Mouse (Mus musculus): Measurements from ENCODE around the gene Serf2. TPM values are rescaled to one million over a fixed set of nuclear protein-coding genes. Genes with fewer than 3 reads are reported as not detected.
"Not testable (repeated sequence)": the region's sequence is repeated elsewhere in the genome, so short reads cannot be mapped to it uniquely, and the experiment has no call there.

The Serf2 gene
- polyA plus RNA-seq, 1 experiment from 2014 or later: 262 TPM

DNA sequence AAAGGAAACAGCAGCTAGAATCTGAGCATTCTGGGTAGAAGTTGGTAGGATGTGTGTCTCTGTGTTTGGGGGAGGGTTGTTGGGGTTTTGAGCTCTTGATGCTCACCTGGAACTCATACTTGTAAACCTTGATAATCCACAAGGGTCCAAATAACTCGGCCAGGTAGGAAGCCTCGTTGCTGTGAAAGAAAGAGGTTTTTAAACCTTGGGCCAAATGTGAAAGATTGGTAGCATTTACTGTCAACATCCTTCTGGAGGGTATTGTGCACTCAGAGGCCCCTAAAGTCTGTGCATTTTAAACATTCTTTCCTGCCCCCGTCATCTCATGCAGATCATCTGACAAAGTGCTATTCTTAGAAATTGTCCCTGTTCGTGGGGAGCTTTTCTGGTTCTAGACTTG is 4.0 kb downstream of the Serf2 start, which contains the start of gene Hypk:
TSS of gene Hypk (plus strand) at position 301 of the 400 bp plus-strand sequence.
- H3K4me1 ChIP-seq (ENCODE audit: control insufficient read depth, insufficient read depth, low read depth, low read length): peaks cover 20% of the 10 kb centered on the region
- no peak within 1 kb of the TSS for H3K27ac ChIP-seq (ENCODE audit: low read depth, low read length)
- H3K9me3 ChIP-seq (ENCODE audit: control insufficient read depth, low read length): no peaks in the 10 kb centered on the region
- no peak within 1 kb of the TSS for H3K4me2 ChIP-seq (ENCODE audit: low read length)
- no peak within 1 kb of the TSS for H3K9ac ChIP-seq (ENCODE audit: low read depth, low read length)
- H3K36me3 ChIP-seq (ENCODE audit: control insufficient read depth, insufficient read depth, low read length): peaks cover 12% of the 10 kb centered on the region; the same call in 1 of the 2 replicates
- H3K4me3 ChIP-seq (ENCODE audit: low read length): no peak within 1 kb of the TSS
- H3K27me3 ChIP-seq (replicated peaks; ENCODE audit: control insufficient read depth, insufficient read depth, low read length): no peaks in the 10 kb centered on the region
- 86% methylated on average over 4 of the region's 4 CpGs for WGBS
- ATAC-seq: no peak

DNA sequence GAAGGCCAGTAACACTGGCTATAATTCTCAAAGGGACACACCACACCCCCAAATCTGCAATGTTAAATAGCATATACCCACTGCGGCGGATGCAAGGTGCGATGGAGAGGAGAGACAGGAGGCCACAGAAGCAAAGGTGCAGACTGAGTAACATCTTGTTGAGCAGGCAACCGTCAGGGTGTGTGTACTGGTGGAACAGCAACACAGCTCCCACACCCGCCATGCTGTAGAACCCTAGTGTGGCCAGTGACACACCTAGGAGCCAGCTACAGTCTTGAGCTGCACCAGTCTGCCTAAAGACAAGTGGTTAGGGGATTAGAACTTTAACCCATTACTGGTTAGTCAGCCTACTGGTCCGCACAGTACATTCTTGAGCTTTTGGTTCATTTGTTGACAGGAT is 4.9 kb downstream of the Serf2 start:
- H3K27ac ChIP-seq (ENCODE audit: low read depth, low read length): no peak overlapping the region
- H3K4me1 ChIP-seq (ENCODE audit: control insufficient read depth, insufficient read depth, low read depth, low read length): peaks cover 20% of the 10 kb centered on the region
- no peak overlapping the region for H3K4me2 ChIP-seq (ENCODE audit: low read length)
- 89% methylated on average over 6 of the region's 6 CpGs for WGBS
- no peaks in the 10 kb centered on the region for H3K27me3 ChIP-seq (replicated peaks; ENCODE audit: control insufficient read depth, insufficient read depth, low read length)
- H3K9me3 ChIP-seq (ENCODE audit: control insufficient read depth, low read length): no peaks in the 10 kb centered on the region
- peaks cover 14% of the 10 kb centered on the region for H3K36me3 ChIP-seq (ENCODE audit: control insufficient read depth, insufficient read depth, low read length)
- H3K4me3 ChIP-seq (ENCODE audit: low read length): no peak overlapping the region
- no peak overlapping the region for H3K9ac ChIP-seq (ENCODE audit: low read depth, low read length)
- ATAC-seq: no peak

- Histone ChIP-seq H3K9me3 (ENCODE audit: control insufficient read depth, low read length) (no peaks in the 10 kb centered on the region), H3K36me3 (ENCODE audit: control insufficient read depth, insufficient read depth, low read length) (peaks cover 16% of the 10 kb centered on the region), H3K4me1 (ENCODE audit: control insufficient read depth, insufficient read depth, low read depth, low read length) (peaks cover 15% of the 10 kb centered on the region), H3K27ac (ENCODE audit: low read depth, low read length) (no peak overlapping the region), H3K4me3 (ENCODE audit: low read length) (no peak overlapping the region), H3K27me3 (replicated peaks; ENCODE audit: control insufficient read depth, insufficient read depth, low read length) (no peaks in the 10 kb centered on the region), H3K4me2 (ENCODE audit: low read length) (no peak overlapping the region), H3K9ac (ENCODE audit: low read depth, low read length) (no peak overlapping the region)
- 81% methylated on average over 5 of the region's 5 CpGs for WGBS
- ATAC-seq: no peak
Observed at GRCm38 (mm10) chr2:121455534-121455933, 6.5 kb downstream of the Serf2 start.

DNA sequence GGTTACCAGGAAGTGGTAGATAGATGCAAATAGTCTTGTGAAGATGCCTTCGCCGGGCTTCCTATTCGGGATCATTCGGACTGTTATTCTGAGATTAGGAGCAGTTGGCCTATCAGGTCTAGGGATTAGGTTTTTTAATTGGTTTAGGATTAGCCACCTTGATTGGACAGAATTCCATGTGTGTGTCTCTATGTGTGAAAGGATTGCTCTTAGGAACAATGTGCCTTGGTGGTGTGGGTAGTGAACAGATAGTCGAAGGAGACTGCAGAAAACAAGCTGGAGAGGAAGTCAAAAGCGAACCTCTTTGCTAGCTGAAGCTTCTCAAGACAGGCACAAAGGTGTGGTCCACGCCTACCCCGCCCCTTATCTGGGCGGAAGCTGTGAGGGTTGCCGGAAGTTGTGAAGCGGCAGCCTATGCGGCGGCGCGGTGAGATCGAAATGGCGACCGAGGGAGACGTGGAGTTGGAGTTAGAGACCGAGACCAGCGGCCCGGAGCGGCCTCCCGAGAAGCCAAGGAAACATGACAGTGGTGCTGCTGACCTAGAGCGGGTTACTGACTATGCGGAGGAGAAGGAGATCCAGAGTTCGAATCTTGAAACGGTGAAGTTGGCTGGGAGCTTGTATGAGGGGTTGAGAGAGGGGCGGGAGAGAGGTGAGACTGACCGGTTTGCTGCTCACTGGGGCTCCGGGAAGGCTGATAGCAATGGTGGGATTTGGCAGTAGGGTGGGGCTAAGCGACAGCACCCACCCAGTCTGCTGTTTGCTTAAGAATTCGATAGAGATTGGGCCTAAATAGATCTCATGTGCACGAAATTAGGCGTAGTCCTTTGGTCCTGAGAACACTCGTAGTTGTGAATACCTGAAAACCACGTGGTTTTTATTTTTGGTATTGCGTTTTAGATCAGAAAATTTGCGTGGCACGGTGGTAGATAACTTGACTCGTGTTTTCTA is 8.0 kb downstream of the Serf2 start, which contains the start of gene Serinc4:
TSS of gene Serinc4 (minus strand) at position 90 of the 951 bp plus-strand sequence.
- Histone ChIP-seq H3K4me3 (ENCODE audit: low read length) (peak within 1 kb of the TSS; percentile 80), H3K4me2 (ENCODE audit: low read length) (peak within 1 kb of the TSS; percentile 80), H3K27ac (ENCODE audit: low read depth, low read length) (peak within 1 kb of the TSS; percentile 78), H3K36me3 (ENCODE audit: control insufficient read depth, insufficient read depth, low read length) (peaks cover 18% of the 10 kb centered on the region), H3K9me3 (ENCODE audit: control insufficient read depth, low read length) (no peaks in the 10 kb centered on the region), H3K9ac (ENCODE audit: low read depth, low read length) (peak within 1 kb of the TSS; percentile 81), H3K27me3 (replicated peaks; ENCODE audit: control insufficient read depth, insufficient read depth, low read length) (no peaks in the 10 kb centered on the region), H3K4me1 (ENCODE audit: control insufficient read depth, insufficient read depth, low read depth, low read length) (peaks cover 11% of the 10 kb centered on the region)
- WGBS: 5% methylated on average over 41 of the region's 41 CpGs
- ATAC-seq: peak; percentile 94

DNA sequence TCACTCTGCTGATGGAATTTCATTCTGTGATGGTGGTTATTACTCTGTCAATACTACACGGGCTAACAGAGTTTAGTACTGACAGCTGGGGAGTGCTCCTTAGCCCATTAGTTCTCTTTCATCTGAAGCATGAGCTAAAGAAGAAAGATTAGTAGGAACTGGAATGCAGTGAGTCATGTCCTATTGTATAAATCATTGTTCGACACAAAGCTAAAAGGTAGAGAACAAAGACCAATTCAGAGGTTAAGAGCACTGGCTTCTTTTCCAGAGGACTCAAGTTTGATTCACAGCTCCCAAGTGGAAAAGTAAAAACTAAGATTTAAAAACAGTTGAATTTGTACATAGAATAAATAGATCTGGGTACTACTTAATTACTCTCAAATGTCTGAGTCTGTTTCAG is 11.1 kb downstream of the Serf2 start:
- no peak overlapping the region for H3K4me2 ChIP-seq (ENCODE audit: low read length)
- no peak for ATAC-seq
- H3K9ac ChIP-seq (ENCODE audit: low read depth, low read length): no peak overlapping the region
- H3K36me3 ChIP-seq (ENCODE audit: control insufficient read depth, insufficient read depth, low read length): peaks cover 6% of the 10 kb centered on the region; the same call in 1 of the 2 replicates
- H3K9me3 ChIP-seq (ENCODE audit: control insufficient read depth, low read length): no peaks in the 10 kb centered on the region
- 63% methylated on average over 2 of the region's 2 CpGs for WGBS
- no peaks in the 10 kb centered on the region for H3K27me3 ChIP-seq (replicated peaks; ENCODE audit: control insufficient read depth, insufficient read depth, low read length)
- no peak overlapping the region for H3K4me3 ChIP-seq (ENCODE audit: low read length)
- peaks cover 11% of the 10 kb centered on the region for H3K4me1 ChIP-seq (ENCODE audit: control insufficient read depth, insufficient read depth, low read depth, low read length)
- no peak overlapping the region for H3K27ac ChIP-seq (ENCODE audit: low read depth, low read length)

GRCm38 (mm10) chr2:121468982-121469381 is 20.0 kb downstream of the Serf2 start:
- not testable (repeated sequence) for H3K36me3 ChIP-seq (ENCODE audit: control insufficient read depth, insufficient read depth, low read length); H3K4me2 ChIP-seq (ENCODE audit: low read length); H3K27ac ChIP-seq (ENCODE audit: low read depth, low read length); H3K9me3 ChIP-seq (ENCODE audit: control insufficient read depth, low read length); H3K9ac ChIP-seq (ENCODE audit: low read depth, low read length); ATAC-seq; H3K27me3 ChIP-seq (replicated peaks; ENCODE audit: control insufficient read depth, insufficient read depth, low read length); H3K4me1 ChIP-seq (ENCODE audit: control insufficient read depth, insufficient read depth, low read depth, low read length); H3K4me3 ChIP-seq (ENCODE audit: low read length)
- 100% methylated on average over 1 of the region's 6 CpGs for WGBS

- H3K27me3 ChIP-seq (replicated peaks; ENCODE audit: control insufficient read depth, insufficient read depth, low read length); H3K9me3 ChIP-seq (ENCODE audit: control insufficient read depth, low read length); H3K36me3 ChIP-seq (ENCODE audit: control insufficient read depth, insufficient read depth, low read length); H3K4me3 ChIP-seq (ENCODE audit: low read length); H3K9ac ChIP-seq (ENCODE audit: low read depth, low read length); H3K4me1 ChIP-seq (ENCODE audit: control insufficient read depth, insufficient read depth, low read depth, low read length); H3K4me2 ChIP-seq (ENCODE audit: low read length); ATAC-seq; H3K27ac ChIP-seq (ENCODE audit: low read depth, low read length): not testable (repeated sequence)
- 92% methylated on average over 3 of the region's 3 CpGs for WGBS
Observed at GRCm38 (mm10) chr2:121472783-121473182, 23.8 kb downstream of the Serf2 start.

DNA sequence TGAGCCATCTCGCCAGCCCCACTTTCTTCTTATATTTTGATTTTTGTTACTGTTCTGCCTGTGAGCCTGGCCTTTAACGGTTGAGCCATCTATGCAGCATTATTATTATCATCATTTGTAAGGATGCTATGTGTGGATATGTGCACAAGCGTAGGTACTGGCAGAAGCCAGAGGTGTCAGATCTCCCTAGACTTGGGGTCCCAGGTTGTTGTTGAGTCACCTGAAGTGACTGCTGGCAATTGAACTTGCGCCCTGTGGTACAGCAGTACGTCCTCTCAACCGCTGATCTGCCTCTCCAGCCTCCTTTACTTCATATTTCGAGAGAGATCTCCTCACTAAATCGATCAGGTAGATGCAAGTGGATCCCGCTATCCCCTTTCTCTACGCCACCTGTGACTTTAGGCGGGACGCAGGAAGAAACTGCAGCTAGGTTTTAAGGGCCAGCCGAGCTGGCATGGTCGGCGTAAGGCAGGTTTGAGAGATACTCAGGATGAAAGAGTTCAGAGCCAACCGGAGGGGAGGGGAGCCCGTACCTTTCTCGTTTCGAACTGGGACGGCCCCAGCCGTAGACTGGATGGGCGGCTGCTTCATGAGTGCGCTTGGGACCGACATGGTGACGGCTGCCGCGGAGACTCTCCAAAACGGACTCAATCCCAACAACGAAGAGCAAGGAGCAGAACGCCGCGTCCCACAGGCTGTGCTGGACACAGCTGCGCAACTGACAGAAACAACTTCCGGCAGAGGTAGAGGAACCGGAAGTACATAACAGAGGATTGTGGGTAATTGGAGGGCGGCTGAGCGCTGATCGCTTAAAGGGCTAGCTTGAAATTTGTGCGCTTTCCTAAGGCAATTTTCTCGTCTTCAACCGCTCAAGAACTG is 24.5 kb downstream of the Serf2 start, which contains the start of gene Mfap1b:
TSS of gene Mfap1b (minus strand) at position 767 of the 879 bp plus-strand sequence.
- H3K9me3 ChIP-seq (ENCODE audit: control insufficient read depth, low read length); H3K27me3 ChIP-seq (replicated peaks; ENCODE audit: control insufficient read depth, insufficient read depth, low read length); H3K4me1 ChIP-seq (ENCODE audit: control insufficient read depth, insufficient read depth, low read depth, low read length); H3K36me3 ChIP-seq (ENCODE audit: control insufficient read depth, insufficient read depth, low read length): not testable (repeated sequence)
- ATAC-seq: peak; percentile 96
- H3K27ac ChIP-seq (ENCODE audit: low read depth, low read length): peak within 1 kb of the TSS; percentile 69
- H3K9ac ChIP-seq (ENCODE audit: low read depth, low read length): peak within 1 kb of the TSS; percentile 67
- H3K4me3 ChIP-seq (ENCODE audit: low read length): peak within 1 kb of the TSS; percentile 58
- peak within 1 kb of the TSS; percentile 68 for H3K4me2 ChIP-seq (ENCODE audit: low read length)
- WGBS: 3% methylated on average over 35 of the region's 41 CpGs

- H3K4me1 ChIP-seq (ENCODE audit: control insufficient read depth, insufficient read depth, low read depth, low read length): no peaks in the 10 kb centered on the region
- 0 out of 2 replicates have a peak, but pooled peaks cover 2% of the 10 kb centered on the region for H3K36me3 ChIP-seq (ENCODE audit: control insufficient read depth, insufficient read depth, low read length)
- H3K4me2 ChIP-seq (ENCODE audit: low read length): peak overlapping the region; percentile 45
- H3K4me3 ChIP-seq (ENCODE audit: low read length): peak overlapping the region; percentile 58
- H3K9ac ChIP-seq (ENCODE audit: low read depth, low read length): peak overlapping the region; percentile 67
- H3K9me3 ChIP-seq (ENCODE audit: control insufficient read depth, low read length): no peaks in the 10 kb centered on the region
- 32% methylated on average over 8 of the region's 8 CpGs for WGBS
- peak overlapping the region; percentile 69 for H3K27ac ChIP-seq (ENCODE audit: low read depth, low read length)
- ATAC-seq: no peak
- no peaks in the 10 kb centered on the region for H3K27me3 ChIP-seq (replicated peaks; ENCODE audit: control insufficient read depth, insufficient read depth, low read length)
Observed at GRCm38 (mm10) chr2:121474180-121474535, 25.2 kb downstream of the Serf2 start.
